Mouse (Mus musculus): ENCODE measurements around the gene F12. TPM values are rescaled to one million over a fixed set of nuclear protein-coding genes. Genes with fewer than 3 reads are reported as not detected.
"Not testable (repeated sequence)": the region's sequence is repeated elsewhere in the genome, so short reads cannot be mapped to it uniquely, and the experiment has no call there.

The F12 gene
- polyA plus RNA-seq, 1 experiment from 2014 or later, result 0.17 TPM

DNA sequence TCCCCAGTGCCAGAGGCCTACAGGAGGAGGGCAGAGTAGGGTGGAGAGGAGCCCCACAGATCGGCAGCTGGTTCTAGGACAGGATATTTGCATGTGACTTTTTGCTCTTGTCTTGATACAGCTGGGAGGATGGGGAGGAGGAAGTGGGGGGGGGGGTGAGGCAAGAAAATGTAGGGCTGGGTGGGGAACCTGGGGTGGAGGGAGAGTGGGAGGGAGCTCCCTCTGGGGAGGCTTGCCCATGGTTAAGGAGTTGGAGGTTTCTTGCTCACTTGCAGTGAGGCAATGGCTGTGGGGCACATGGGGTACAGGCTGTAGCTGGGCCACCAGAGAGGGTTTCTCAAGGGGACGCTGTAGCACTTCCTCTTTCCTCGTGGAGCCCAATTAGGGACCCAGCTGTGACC, 20.9 kb upstream of the F12 start:
- H3K36me3 ChIP-seq, result peaks cover 22% of the 10 kb centered on the region
- H3K27me3 ChIP-seq, result no peaks in the 10 kb centered on the region
- ATAC-seq (ENCODE audit: low FRiP score, low read depth), result no peak
- no peak overlapping the region for H3K27ac ChIP-seq (replicated peaks)
- no peak overlapping the region for H3K4me3 ChIP-seq
- H3K9me3 ChIP-seq, result no peaks in the 10 kb centered on the region
- no peak overlapping the region for H3K4me2 ChIP-seq
- no peak overlapping the region for H3K9ac ChIP-seq
- 53% methylated on average over 3 of the region's 3 CpGs for WGBS
- H3K4me1 ChIP-seq (replicated peaks), result peaks cover 33% of the 10 kb centered on the region

DNA sequence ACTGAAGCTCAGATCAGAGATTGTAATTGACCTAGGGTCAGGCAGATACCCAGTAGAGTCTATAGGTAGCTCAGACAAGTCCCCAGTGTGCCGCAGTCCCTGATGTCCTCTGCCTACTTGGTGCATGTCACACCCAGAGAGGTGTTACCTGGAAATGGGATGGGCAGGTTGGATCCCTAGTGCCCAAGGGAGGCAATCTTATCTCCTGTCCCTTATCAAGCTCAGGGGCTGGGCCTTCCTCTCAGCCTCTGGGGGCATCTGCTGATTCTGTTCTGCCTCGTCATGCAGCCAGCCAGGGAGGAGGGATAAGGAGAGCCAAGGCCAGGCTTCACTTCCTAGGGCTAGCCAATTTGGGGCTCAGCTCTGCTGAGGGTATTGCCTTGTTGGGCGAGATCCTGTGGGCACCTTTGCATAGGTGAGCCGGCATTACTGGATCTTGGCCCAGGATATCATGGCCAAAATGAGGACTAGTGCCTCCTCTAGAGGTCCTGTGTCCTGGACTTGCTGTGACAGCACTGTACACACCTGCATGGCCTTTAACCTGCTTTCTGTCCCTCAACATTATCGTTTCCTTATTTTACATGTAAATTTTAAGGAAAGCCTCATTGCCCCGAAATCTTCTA, 20.0 kb upstream of the F12 start:
- H3K4me2 ChIP-seq, result peak overlapping the region; percentile 94
- H3K9ac ChIP-seq, result peak overlapping the region; percentile 96; the same call in 1 of the 2 replicates
- peak overlapping the region; percentile 92 for H3K4me3 ChIP-seq
- no peak overlapping the region for H3K27ac ChIP-seq (replicated peaks)
- peaks cover 14% of the 10 kb centered on the region for H3K36me3 ChIP-seq
- peaks cover 33% of the 10 kb centered on the region for H3K4me1 ChIP-seq (replicated peaks)
- no peaks in the 10 kb centered on the region for H3K27me3 ChIP-seq
- ATAC-seq (ENCODE audit: low FRiP score, low read depth), result no peak
- WGBS, result 78% methylated on average over 6 of the region's 6 CpGs
- H3K9me3 ChIP-seq, result no peaks in the 10 kb centered on the region

DNA sequence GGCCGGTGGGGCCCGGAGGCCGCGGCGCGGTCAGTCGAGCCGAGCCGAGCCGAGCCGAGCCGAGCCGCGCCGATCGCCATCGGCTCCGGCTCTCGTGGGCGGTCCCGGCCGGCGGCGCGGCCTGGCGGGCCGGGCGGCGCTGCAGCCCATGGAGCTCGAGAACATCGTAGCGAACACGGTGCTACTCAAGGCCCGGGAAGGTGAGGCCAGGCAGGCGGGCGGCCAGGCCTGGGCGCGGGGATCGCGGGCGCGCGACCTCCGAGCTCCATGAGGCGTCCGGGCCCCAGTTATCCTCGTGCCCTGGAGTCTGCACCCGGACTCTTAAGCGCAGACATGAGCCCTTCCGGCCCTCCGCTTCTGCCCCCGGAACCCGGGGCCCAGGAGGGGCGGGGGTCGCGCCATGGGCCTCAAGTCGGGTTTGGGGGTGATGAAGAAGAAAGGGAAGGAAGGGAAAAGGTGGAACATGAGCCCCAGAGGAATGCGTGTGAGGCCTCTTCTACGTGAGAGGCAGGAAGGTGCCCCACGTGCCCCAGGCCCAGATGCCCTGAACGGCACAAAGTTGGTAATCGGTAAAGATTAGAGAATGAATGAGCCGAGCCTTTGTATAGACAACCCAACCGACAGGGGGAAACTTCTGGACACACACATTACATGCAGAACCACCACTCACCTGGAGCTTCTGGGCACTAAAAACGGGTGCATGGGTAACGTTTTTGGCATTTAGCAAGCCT, 18.9 kb upstream of the F12 start:
- H3K27me3 ChIP-seq, result no peaks in the 10 kb centered on the region
- peak overlapping the region; percentile 97 for H3K27ac ChIP-seq (replicated peaks)
- under 1% methylated on average over 66 of the region's 66 CpGs for WGBS
- H3K9me3 ChIP-seq, result no peaks in the 10 kb centered on the region
- H3K4me2 ChIP-seq, result peak overlapping the region; percentile 94
- H3K4me3 ChIP-seq, result peak overlapping the region; percentile 92
- H3K36me3 ChIP-seq, result peaks cover 5% of the 10 kb centered on the region
- ATAC-seq (ENCODE audit: low FRiP score, low read depth), result no peak
- peak overlapping the region; percentile 96 for H3K9ac ChIP-seq
- peaks cover 33% of the 10 kb centered on the region for H3K4me1 ChIP-seq (replicated peaks)

GRCm38 (mm10) chr13:55444937-55445315, 18.3 kb upstream of the F12 start, which contains the start of gene Grk6:
Gene Grk6 (plus strand): TSS chr13:55445072.
- H3K9ac ChIP-seq, result peak within 1 kb of the TSS; percentile 96
- H3K4me1 ChIP-seq (replicated peaks), result peaks cover 33% of the 10 kb centered on the region
- peak; percentile 97 for ATAC-seq (ENCODE audit: low FRiP score, low read depth)
- no peaks in the 10 kb centered on the region for H3K9me3 ChIP-seq
- peak within 1 kb of the TSS; percentile 92 for H3K4me3 ChIP-seq
- 0 out of 2 replicates have a peak, but pooled peaks cover 3% of the 10 kb centered on the region for H3K36me3 ChIP-seq
- 0% methylated on average over 35 of the region's 35 CpGs for WGBS
- H3K27ac ChIP-seq (replicated peaks), result peak within 1 kb of the TSS; percentile 97
- no peaks in the 10 kb centered on the region for H3K27me3 ChIP-seq
- H3K4me2 ChIP-seq, result peak within 1 kb of the TSS; percentile 94

- peak; percentile 77 for ATAC-seq (ENCODE audit: low FRiP score, low read depth)
- Histone ChIP-seq H3K9ac (peak overlapping the region; percentile 64), H3K27me3 (no peaks in the 10 kb centered on the region)
These were observed 17.8 kb upstream of the F12 start for GRCm38 (mm10) chr13:55444286-55444936.

GRCm38 (mm10) chr13:55443799-55444285, 17.2 kb upstream of the F12 start:
- H3K4me2 ChIP-seq, result peak overlapping the region; percentile 94
- H3K4me1 ChIP-seq (replicated peaks), result peaks cover 33% of the 10 kb centered on the region
- H3K9ac ChIP-seq, result peak overlapping the region; percentile 64
- 40% methylated on average over 9 of the region's 9 CpGs for WGBS
- peak overlapping the region; percentile 97 for H3K27ac ChIP-seq (replicated peaks)
- no peaks in the 10 kb centered on the region for H3K27me3 ChIP-seq
- no peak for ATAC-seq (ENCODE audit: low FRiP score, low read depth)
- peak overlapping the region; percentile 92 for H3K4me3 ChIP-seq
- no peaks in the 10 kb centered on the region for H3K36me3 ChIP-seq
- no peaks in the 10 kb centered on the region for H3K9me3 ChIP-seq

More at GRCm38 (mm10) chr13:55444286-55444936, 17.8 kb upstream of the F12 start:
- peak overlapping the region; percentile 94 for H3K4me2 ChIP-seq
- peaks cover 33% of the 10 kb centered on the region for H3K4me1 ChIP-seq (replicated peaks)
- H3K4me3 ChIP-seq, result peak overlapping the region; percentile 92
- H3K9me3 ChIP-seq, result no peaks in the 10 kb centered on the region
- no peaks in the 10 kb centered on the region for H3K36me3 ChIP-seq
- H3K27ac ChIP-seq (replicated peaks), result peak overlapping the region; percentile 97
- 1% methylated on average over 33 of the region's 33 CpGs for WGBS

- whole genome bisulfite sequencing, result 90% methylated on average over 15 of the region's 15 CpGs
- not testable (repeated sequence) for H3K4me1 ChIP-seq (replicated peaks); H3K27ac ChIP-seq (replicated peaks)
These were observed 10.6 kb upstream of the F12 start for GRCm38 (mm10) chr13:55437111-55437629.

GRCm38 (mm10) chr13:55431889-55432685, 5.5 kb upstream of the F12 start:
- no peak overlapping the region for H3K9ac ChIP-seq
- no peaks in the 10 kb centered on the region for H3K9me3 ChIP-seq
- H3K4me3 ChIP-seq, result no peak overlapping the region
- H3K4me1 ChIP-seq (replicated peaks), result no peaks in the 10 kb centered on the region
- no peak overlapping the region for H3K27ac ChIP-seq (replicated peaks)
- ATAC-seq (ENCODE audit: low FRiP score, low read depth), result no peak
- WGBS, result 74% methylated on average over 10 of the region's 10 CpGs
- no peak overlapping the region for H3K4me2 ChIP-seq
- no peaks in the 10 kb centered on the region for H3K36me3 ChIP-seq
- H3K27me3 ChIP-seq, result no peaks in the 10 kb centered on the region

More at GRCm38 (mm10) chr13:55437111-55437629, 10.6 kb upstream of the F12 start:
- H3K4me2 ChIP-seq; H3K9ac ChIP-seq; H3K9me3 ChIP-seq; H3K4me3 ChIP-seq; ATAC-seq (ENCODE audit: low FRiP score, low read depth); H3K36me3 ChIP-seq; H3K27me3 ChIP-seq: not testable (repeated sequence)

DNA sequence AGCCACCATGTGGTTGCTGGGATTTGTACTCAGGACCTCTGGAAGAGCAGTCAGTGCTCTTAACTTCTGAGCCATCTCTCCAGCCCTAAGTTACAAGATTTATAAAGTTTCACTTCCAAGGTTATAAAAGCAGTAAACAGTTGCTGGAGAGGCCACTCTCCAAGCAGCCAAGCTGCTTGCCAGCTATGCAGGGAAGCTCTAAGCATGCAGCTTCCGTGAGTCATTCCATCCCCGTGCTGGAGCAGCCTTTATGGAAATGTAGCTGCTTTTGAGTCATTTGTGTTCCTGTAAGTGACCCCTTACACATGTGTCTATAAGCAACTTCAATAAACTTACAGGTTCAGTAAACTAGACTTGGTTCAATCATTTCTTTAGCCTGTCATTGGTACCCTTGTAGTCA, 4.0 kb upstream of the F12 start:
- Histone ChIP-seq H3K36me3 (no peaks in the 10 kb centered on the region), H3K27me3 (no peaks in the 10 kb centered on the region), H3K4me2 (no peak overlapping the region), H3K4me3 (no peak overlapping the region), H3K9ac (no peak overlapping the region), H3K4me1 (replicated peaks) (no peaks in the 10 kb centered on the region), H3K9me3 (no peaks in the 10 kb centered on the region), H3K27ac (replicated peaks) (no peak overlapping the region)
- ATAC-seq (ENCODE audit: low FRiP score, low read depth), result no peak
- WGBS, result 86% methylated on average over 2 of the region's 2 CpGs

GRCm38 (mm10) chr13:55429226-55429888, 2.8 kb upstream of the F12 start:
- H3K9me3 ChIP-seq, result no peaks in the 10 kb centered on the region
- H3K27ac ChIP-seq (replicated peaks), result no peak overlapping the region
- H3K27me3 ChIP-seq, result no peaks in the 10 kb centered on the region
- no peak overlapping the region for H3K4me3 ChIP-seq
- H3K4me2 ChIP-seq, result no peak overlapping the region
- no peak overlapping the region for H3K9ac ChIP-seq
- H3K4me1 ChIP-seq (replicated peaks), result no peaks in the 10 kb centered on the region
- ATAC-seq (ENCODE audit: low FRiP score, low read depth), result no peak
- 75% methylated on average over 12 of the region's 12 CpGs for WGBS
- no peaks in the 10 kb centered on the region for H3K36me3 ChIP-seq
